Mouse (Mus musculus): ENCODE measurements around the gene Slc25a41. TPM values are rescaled to one million over a fixed set of nuclear protein-coding genes. Genes with fewer than 3 reads are reported as not detected.
A peak's percentile ranks its signal among the peaks of the same experiment; 100 is the strongest.

Gene Slc25a41
- polyA plus RNA-seq, 1 experiment: not detected

DNA sequence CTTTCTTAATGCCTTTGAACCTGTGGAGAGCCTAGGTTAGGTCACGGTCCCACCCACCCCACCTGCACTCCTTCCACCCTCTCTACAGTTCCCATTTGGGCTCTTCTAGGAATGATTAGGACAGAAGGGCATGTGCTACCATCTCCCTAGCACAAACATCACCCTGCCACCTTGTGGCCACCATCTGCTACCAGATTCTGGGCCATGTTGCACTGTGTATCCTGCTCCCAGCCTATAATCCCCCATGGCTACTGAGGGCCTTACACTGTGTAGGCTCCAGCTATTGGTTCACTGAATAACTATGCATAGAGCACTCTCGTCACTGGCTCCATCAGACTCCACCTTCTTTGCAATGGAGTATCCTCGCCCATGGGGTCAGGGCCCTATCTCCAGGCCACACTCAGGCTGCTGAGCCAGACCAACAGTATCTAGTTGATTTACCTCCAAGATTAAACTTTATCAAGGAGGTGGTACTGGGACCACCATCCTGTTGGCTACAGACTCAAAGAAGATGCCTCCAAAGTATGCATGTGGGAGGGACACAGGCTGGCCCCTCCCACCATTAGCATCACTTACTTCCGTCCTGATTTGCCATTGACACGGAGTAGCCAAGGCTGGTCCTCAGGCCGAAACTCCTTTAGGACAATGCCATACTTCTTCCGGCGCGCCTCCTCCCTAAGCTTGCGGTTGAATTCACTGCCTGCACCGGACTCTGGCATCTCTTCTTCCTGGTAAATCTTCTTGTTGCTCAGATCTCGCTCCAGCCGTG is 34.1 kb downstream of the Slc25a41 start:
- no peaks in the 10 kb centered on the region for H3K27me3 ChIP-seq (ENCODE audit: control insufficient read depth, insufficient read depth, low read length)
- no peak overlapping the region for H3K4me3 ChIP-seq (ENCODE audit: low read depth, low read length)
- H3K36me3 ChIP-seq (ENCODE audit: control insufficient read depth, insufficient read depth, low read length): peaks cover 55% of the 10 kb centered on the region
- H3K27ac ChIP-seq (ENCODE audit: insufficient read depth, low read depth, low read length): no peak overlapping the region
- 96% methylated on average over 13 of the region's 13 CpGs for WGBS
- peaks cover 7% of the 10 kb centered on the region; the same call in 1 of the 2 replicates for H3K4me1 ChIP-seq (ENCODE audit: control insufficient read depth, insufficient read depth, insufficient read length, low read length)
- no peak for TF ChIP-seq POLR2A (IDR thresholded peaks at IDR 0.05; ENCODE audit: low read depth, low read length)
- TF ChIP-seq CTCF (IDR thresholded peaks at IDR 0.05; ENCODE audit: extremely low read depth, insufficient read length, insufficient replicate concordance, low read depth, low read length): peak; percentile 15; the same call in 1 of the 2 replicates

GRCm38 (mm10) chr17:57003994-57004393 is 37.5 kb downstream of the Slc25a41 start:
- WGBS: 93% methylated on average over 7 of the region's 7 CpGs
- H3K36me3 ChIP-seq (ENCODE audit: control insufficient read depth, insufficient read depth, low read length): peaks cover 56% of the 10 kb centered on the region
- H3K4me1 ChIP-seq (ENCODE audit: control insufficient read depth, insufficient read depth, insufficient read length, low read length): no peaks in the 10 kb centered on the region
- TF ChIP-seq POLR2A (IDR thresholded peaks at IDR 0.05; ENCODE audit: low read depth, low read length) (no peak), CTCF (IDR thresholded peaks at IDR 0.05; ENCODE audit: extremely low read depth, insufficient read length, insufficient replicate concordance, low read depth, low read length) (no peak)
- H3K27me3 ChIP-seq (ENCODE audit: control insufficient read depth, insufficient read depth, low read length): no peaks in the 10 kb centered on the region
- H3K4me3 ChIP-seq (ENCODE audit: low read depth, low read length): no peak overlapping the region
- H3K27ac ChIP-seq (ENCODE audit: insufficient read depth, low read depth, low read length): no peak overlapping the region

- WGBS: 58% methylated on average over 8 of the region's 8 CpGs
- peaks cover 39% of the 10 kb centered on the region for H3K36me3 ChIP-seq (ENCODE audit: control insufficient read depth, insufficient read depth, low read length)
Observed at GRCm38 (mm10) chr17:57001228-57001627, 40.2 kb downstream of the Slc25a41 start.

DNA sequence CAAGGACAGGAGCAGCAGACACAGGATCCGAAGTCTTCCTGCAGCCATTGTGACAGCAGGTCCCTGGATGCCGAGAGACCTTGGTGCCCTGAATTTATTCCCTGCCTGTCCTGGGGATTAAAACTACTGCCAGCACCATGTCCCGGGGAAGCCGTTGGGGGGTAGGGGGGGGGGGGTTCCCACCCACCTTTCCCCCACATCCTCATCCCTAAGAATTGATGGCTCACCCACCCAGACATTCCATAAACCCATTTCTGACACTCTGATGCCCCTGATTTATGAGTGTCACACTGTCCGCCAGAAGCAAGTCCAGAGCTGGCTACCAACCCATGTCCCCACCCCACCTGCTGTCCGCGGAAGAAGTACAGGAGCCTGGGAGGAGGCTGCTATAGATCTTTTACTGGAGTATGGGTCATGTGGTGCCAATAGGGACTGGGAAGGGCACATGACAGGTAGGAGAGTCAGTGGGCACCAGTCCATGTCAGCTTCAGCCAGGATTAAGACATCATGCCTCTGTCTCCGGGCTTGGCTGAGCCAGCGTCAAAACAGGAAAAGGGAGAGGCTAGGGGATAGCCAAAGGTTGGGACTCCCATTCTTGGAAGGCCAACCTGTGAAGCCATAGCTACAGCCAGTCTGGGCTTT is 41.4 kb downstream of the Slc25a41 start, which contains the start of gene Pspn:
TSS of gene Pspn (minus strand) at position 51 of the 642 bp plus-strand sequence.
- Histone ChIP-seq H3K27me3 (ENCODE audit: control insufficient read depth, insufficient read depth, low read length) (no peaks in the 10 kb centered on the region), H3K36me3 (ENCODE audit: control insufficient read depth, insufficient read depth, low read length) (peaks cover 36% of the 10 kb centered on the region), H3K27ac (ENCODE audit: insufficient read depth, low read depth, low read length) (no peak within 1 kb of the TSS), H3K4me3 (ENCODE audit: low read depth, low read length) (no peak within 1 kb of the TSS), H3K4me1 (ENCODE audit: control insufficient read depth, insufficient read depth, insufficient read length, low read length) (peaks cover 3% of the 10 kb centered on the region; the same call in 1 of the 2 replicates)
- no peak for TF ChIP-seq CTCF (IDR thresholded peaks at IDR 0.05; ENCODE audit: extremely low read depth, insufficient read length, insufficient replicate concordance, low read depth, low read length)
- TF ChIP-seq POLR2A (IDR thresholded peaks at IDR 0.05; ENCODE audit: low read depth, low read length): no peak
- whole genome bisulfite sequencing: 76% methylated on average over 9 of the region's 9 CpGs

More at GRCm38 (mm10) chr17:57001228-57001627, 40.2 kb downstream of the Slc25a41 start:
- no peak overlapping the region for H3K27ac ChIP-seq (ENCODE audit: insufficient read depth, low read depth, low read length)
- no peak overlapping the region for H3K4me3 ChIP-seq (ENCODE audit: low read depth, low read length)
- no peak for TF ChIP-seq CTCF (IDR thresholded peaks at IDR 0.05; ENCODE audit: extremely low read depth, insufficient read length, insufficient replicate concordance, low read depth, low read length)
- TF ChIP-seq POLR2A (IDR thresholded peaks at IDR 0.05; ENCODE audit: low read depth, low read length): no peak
- no peaks in the 10 kb centered on the region for H3K27me3 ChIP-seq (ENCODE audit: control insufficient read depth, insufficient read depth, low read length)
- peaks cover 3% of the 10 kb centered on the region; the same call in 1 of the 2 replicates for H3K4me1 ChIP-seq (ENCODE audit: control insufficient read depth, insufficient read depth, insufficient read length, low read length)

DNA sequence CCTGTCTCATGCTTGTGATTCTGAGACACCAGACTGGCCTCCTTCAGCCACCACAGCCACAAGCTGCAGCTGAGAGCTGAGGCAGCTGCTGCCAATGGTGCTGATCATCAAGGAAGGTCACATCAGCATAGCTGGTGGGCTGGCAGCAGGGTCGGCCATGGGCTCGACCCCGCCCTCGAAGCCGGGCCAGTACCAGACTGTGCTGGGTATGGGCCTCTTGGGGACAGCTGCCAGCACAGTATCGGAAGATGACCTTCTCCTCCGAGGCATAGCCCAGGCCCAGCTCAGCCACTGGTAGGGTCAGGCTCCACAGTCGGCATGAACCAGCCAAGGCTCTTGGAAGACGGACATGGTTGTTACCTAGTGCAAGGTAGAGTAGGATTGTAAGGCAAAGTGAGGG is 42.0 kb downstream of the Slc25a41 start:
- H3K4me3 ChIP-seq (ENCODE audit: low read depth, low read length): no peak overlapping the region
- peaks cover 3% of the 10 kb centered on the region; the same call in 1 of the 2 replicates for H3K4me1 ChIP-seq (ENCODE audit: control insufficient read depth, insufficient read depth, insufficient read length, low read length)
- no peak for TF ChIP-seq POLR2A (IDR thresholded peaks at IDR 0.05; ENCODE audit: low read depth, low read length)
- no peak for TF ChIP-seq CTCF (IDR thresholded peaks at IDR 0.05; ENCODE audit: extremely low read depth, insufficient read length, insufficient replicate concordance, low read depth, low read length)
- 93% methylated on average over 9 of the region's 9 CpGs for WGBS
- H3K36me3 ChIP-seq (ENCODE audit: control insufficient read depth, insufficient read depth, low read length): peaks cover 35% of the 10 kb centered on the region
- H3K27ac ChIP-seq (ENCODE audit: insufficient read depth, low read depth, low read length): no peak overlapping the region
- no peaks in the 10 kb centered on the region for H3K27me3 ChIP-seq (ENCODE audit: control insufficient read depth, insufficient read depth, low read length)

GRCm38 (mm10) chr17:56997029-56997667 is 44.3 kb downstream of the Slc25a41 start, which contains the start of gene Alkbh7:
TSS of gene Alkbh7 (plus strand) at chr17:56997339.
- TF ChIP-seq POLR2A (IDR thresholded peaks at IDR 0.05; ENCODE audit: low read depth, low read length) (no peak), CTCF (IDR thresholded peaks at IDR 0.05; ENCODE audit: extremely low read depth, insufficient read length, insufficient replicate concordance, low read depth, low read length) (peak; percentile 65; the same call in 1 of the 2 replicates)
- WGBS: under 1% methylated on average over 38 of the region's 38 CpGs
- Histone ChIP-seq H3K27ac (ENCODE audit: insufficient read depth, low read depth, low read length) (peak within 1 kb of the TSS; percentile 48; the same call in 1 of the 2 replicates), H3K4me3 (ENCODE audit: low read depth, low read length) (peak within 1 kb of the TSS; percentile 79), H3K4me1 (ENCODE audit: control insufficient read depth, insufficient read depth, insufficient read length, low read length) (peaks cover 3% of the 10 kb centered on the region; the same call in 1 of the 2 replicates), H3K36me3 (ENCODE audit: control insufficient read depth, insufficient read depth, low read length) (peaks cover 28% of the 10 kb centered on the region), H3K27me3 (ENCODE audit: control insufficient read depth, insufficient read depth, low read length) (no peaks in the 10 kb centered on the region)
